Mouse (Mus musculus): ENCODE measurements at regions not wholly inside any gene's neighbourhood (a gene's known extent, or its start where the extent isn't known, plus 50 kb on each side); places are given as distances from the start of the nearest gene placed in this dataset.

DNA sequence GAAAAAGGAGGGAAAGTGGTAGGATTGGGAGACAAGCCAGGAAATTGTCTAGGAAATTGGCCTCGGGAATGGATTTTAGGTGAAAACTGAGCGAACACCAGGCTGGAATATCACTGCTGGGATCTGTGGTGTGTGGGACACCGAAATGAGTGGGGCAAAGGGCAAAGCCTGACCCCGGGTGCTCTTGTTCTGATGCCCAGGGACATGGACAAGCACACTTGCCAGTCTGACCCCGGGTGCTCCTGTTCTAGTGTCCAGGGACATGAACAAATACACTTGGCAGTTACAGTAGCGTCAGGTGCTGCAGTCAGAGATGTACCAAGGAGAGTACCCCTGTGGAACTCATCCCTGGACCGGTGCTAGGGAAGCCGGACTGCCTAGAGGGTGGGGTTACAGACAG is 354.4 kb downstream of the Foxo1 start:
- no peak for TF ChIP-seq CTCF (IDR thresholded peaks at IDR 0.05; ENCODE audit: low read depth)
- no peak for TF ChIP-seq EP300 (IDR thresholded peaks at IDR 0.05; ENCODE audit: low read depth)
